Comparison of ENCODE assay signal across 23 mouse cellular contexts in the genomic region with DNA sequence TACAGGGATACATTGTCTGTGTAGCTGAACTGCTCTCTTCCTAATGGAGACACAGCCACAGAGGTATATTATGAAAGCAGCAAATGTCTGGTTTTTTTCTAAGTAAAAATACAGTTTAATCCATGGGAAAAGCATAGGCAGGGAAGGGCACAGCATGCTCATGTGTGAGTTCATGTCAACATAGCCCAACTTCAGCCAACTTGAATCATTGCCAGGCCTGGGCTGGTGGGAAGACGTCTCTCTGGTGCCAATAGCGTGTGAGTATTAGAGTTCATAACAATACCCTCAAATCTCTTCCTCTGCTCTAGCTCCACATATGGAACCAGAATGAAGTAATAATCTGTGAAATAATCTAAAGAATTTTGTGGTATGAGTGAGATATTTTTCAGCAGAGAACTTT.
DNase-seq lines count a peak whose midpoint lies in the region; ATAC-seq lines count a peak whose summit lies in the region.
"Had no signal": no experiment of that assay in that cellular context is flagged by ENCODE, and none has a peak within 500 bp of the region (broad histone marks: within the 10 kb centered on the region; RNA-seq: fewer than 3 reads in every experiment).

No protein-coding gene starts in this region.

- no peaks in the 10 kb centered on the region for H3K36me3 ChIP-seq in forebrain, embryonic 14.5 days (ENCODE audit: control insufficient read depth, insufficient read depth, low read length)
- no peaks in the 10 kb centered on the region for H3K36me3 ChIP-seq in forebrain, embryonic 11.5 days (ENCODE audit: control insufficient read depth, insufficient read depth, low read length)
- H3K36me3 ChIP-seq: embryonic facial prominence, embryonic 13.5 days; heart, embryonic 15.5 days; hindbrain, embryonic 10.5 days; limb, embryonic 15.5 days; liver, embryonic 15.5 days; neural tube, embryonic 12.5 days had no signal

- no peak overlapping the region for H3K9ac ChIP-seq in forebrain, embryonic 14.5 days (ENCODE audit: low read length)
- H3K9ac ChIP-seq in forebrain, embryonic 11.5 days (ENCODE audit: low read length), result no peak overlapping the region
- H3K9ac ChIP-seq: embryonic facial prominence, embryonic 13.5 days; heart, embryonic 15.5 days; limb, embryonic 15.5 days; liver, embryonic 15.5 days; neural tube, embryonic 12.5 days had no signal

- intact Hi-C loops in left cerebral cortex, postnatal 4 days (cut with DNase I), result no loop called here

- no peak for ATAC-seq in forebrain, embryonic 14.5 days
- ATAC-seq in forebrain, embryonic 11.5 days (replicated peaks; ENCODE audit: low FRiP score), result no peak
- ATAC-seq: Patski had no signal

- H3K4me2 ChIP-seq in forebrain, embryonic 14.5 days (ENCODE audit: low read length), result no peak overlapping the region
- no peak overlapping the region for H3K4me2 ChIP-seq in forebrain, embryonic 11.5 days (ENCODE audit: low read depth, low read length, severe bottlenecking)
- H3K4me2 ChIP-seq: embryonic facial prominence, embryonic 13.5 days; heart, embryonic 15.5 days; limb, embryonic 15.5 days; liver, embryonic 15.5 days; midbrain, embryonic 11.5 days; neural tube, embryonic 12.5 days had no signal

- 41% methylated on average over 2 of the region's 2 CpGs for WGBS in forebrain, embryonic 14.5 days
- WGBS in forebrain, embryonic 11.5 days, result 87% methylated on average over 2 of the region's 2 CpGs

- H3K27ac ChIP-seq in forebrain, embryonic 14.5 days (ENCODE audit: low read depth, low read length), result no peak overlapping the region
- no peak overlapping the region for H3K27ac ChIP-seq in forebrain, embryonic 11.5 days (ENCODE audit: low read depth, low read length)
- H3K27ac ChIP-seq: embryonic facial prominence, embryonic 13.5 days; heart, embryonic 15.5 days; hindbrain, embryonic 10.5 days; layer of hippocampus, adult 2 months; limb, embryonic 15.5 days; liver, embryonic 15.5 days; neural tube, embryonic 12.5 days had no signal

- no peaks in the 10 kb centered on the region for H3K4me1 ChIP-seq in forebrain, embryonic 14.5 days (ENCODE audit: control insufficient read depth, insufficient read depth, low read length)
- no peaks in the 10 kb centered on the region for H3K4me1 ChIP-seq in forebrain, embryonic 11.5 days (replicated peaks; ENCODE audit: control insufficient read depth, insufficient read depth, low read length)
- H3K4me1 ChIP-seq: embryonic facial prominence, embryonic 13.5 days; heart, embryonic 15.5 days; hindbrain, embryonic 10.5 days; limb, embryonic 15.5 days; liver, embryonic 15.5 days; neural tube, embryonic 12.5 days had no signal

- H3K4me3 ChIP-seq in forebrain, embryonic 14.5 days (ENCODE audit: low read depth, low read length), result no peak overlapping the region
- H3K4me3 ChIP-seq in forebrain, embryonic 11.5 days (ENCODE audit: low read depth, low read length), result no peak overlapping the region
- H3K4me3 ChIP-seq: embryonic facial prominence, embryonic 13.5 days; heart, embryonic 15.5 days; hindbrain, embryonic 10.5 days; layer of hippocampus, adult 2 months; limb, embryonic 15.5 days; liver, embryonic 15.5 days; neural tube, embryonic 12.5 days had no signal

- H3K9me3 ChIP-seq in forebrain, embryonic 14.5 days (replicated peaks; ENCODE audit: control insufficient read depth, low read length), result no peaks in the 10 kb centered on the region
- no peaks in the 10 kb centered on the region for H3K9me3 ChIP-seq in forebrain, embryonic 11.5 days (ENCODE audit: control insufficient read depth, low read length)
- H3K9me3 ChIP-seq: embryonic facial prominence, embryonic 13.5 days; heart, embryonic 15.5 days; hindbrain, embryonic 10.5 days; limb, embryonic 15.5 days; liver, embryonic 15.5 days; neural tube, embryonic 12.5 days had no signal

- H3K27me3 ChIP-seq in forebrain, embryonic 14.5 days (replicated peaks; ENCODE audit: control insufficient read depth, insufficient read depth, low read length), result no peaks in the 10 kb centered on the region
- H3K27me3 ChIP-seq in forebrain, embryonic 11.5 days (ENCODE audit: control insufficient read depth, insufficient read depth, low read length), result no peaks in the 10 kb centered on the region
- H3K27me3 ChIP-seq: embryonic facial prominence, embryonic 13.5 days; heart, embryonic 15.5 days; limb, embryonic 15.5 days; liver, embryonic 15.5 days; neural tube, embryonic 12.5 days had no signal

- peak; percentile 21 for DNase-seq in adrenal gland, postnatal 10 days
- DNase-seq in adrenal gland, adult (ENCODE audit: inconsistent age in 2 of 2, low spot score in 1 of 2), result no peak
- DNase-seq in forebrain, embryonic 14.5 days (ENCODE audit: low spot score), result peak; percentile 56
- DNase-seq in forebrain, embryonic 11.5 days (ENCODE audit: low spot score), result no peak
- DNase-seq in left cerebral cortex, postnatal 4 days, result peak; percentile 72
- DNase-seq in left cerebral cortex, adult 9 months (ENCODE audit: low spot score in 2 of 2), result no peak
- DNase-seq in brain, adult 2 months (ENCODE audit: low read depth, low spot score), result peak; percentile 3
- DNase-seq in right cerebral cortex, postnatal 36 days (ENCODE audit: low spot score in 2 of 2), result no peak
- DNase-seq: cerebellum, adult 2 months; gastrocnemius, postnatal 36 days; kidney, adult 2 months; kidney, postnatal 14 days; layer of hippocampus, postnatal 36 days; thymus, postnatal 14 days had no signal

Comparison
In these comparisons a context has a peak if more than half of its experiments do, and no peak if none do; other contexts are left out.
1. DNase-seq: peak in adrenal gland, postnatal 10 days (single experiment), forebrain, embryonic 14.5 days (single experiment), left cerebral cortex, postnatal 4 days (single experiment) and brain, adult 2 months (single experiment); none in adrenal gland, adult (0 of 2), forebrain, embryonic 11.5 days (single experiment), left cerebral cortex, adult 9 months (0 of 2) and right cerebral cortex, postnatal 36 days (0 of 2).